Mouse (Mus musculus) layer of hippocampus, postnatal 10 days (tissue): ENCODE measurements around the gene Rmdn3. TPM values are rescaled to one million over a fixed set of nuclear protein-coding genes. Genes with fewer than 3 reads are reported as not detected.

Experiments
- DNase-seq, 2 experiments: peaks; one replicate each; pipeline ENCODE4 v3.0.0; 2021; ENCODE audit warnings: low spot score in 2 of 2
- total RNA-seq, 2 experiments: library from RNA; stranded (reverse); gene quantifications; 2 replicates each; pipeline ENCODE4 v1.2.3; 2021

Gene Rmdn3
- total RNA-seq, 2 experiments from 2014 or later = 43.0 to 51.9 TPM

GRCm38 (mm10) chr2:119108554-119108953 is 48.3 kb downstream of the Rmdn3 start:
- DNase-seq = no peak

- no peak for DNase-seq
Observed at GRCm38 (mm10) chr2:119106583-119106982, 50.3 kb downstream of the Rmdn3 start.

GRCm38 (mm10) chr2:119101552-119101951 is 55.3 kb downstream of the Rmdn3 start:
- no peak for DNase-seq

Other genes with a start within 250 kb of the Rmdn3 start
- 1 to 10 TPM; 2.5 to 3.5 TPM for gene Chst14, start 230.5 kb downstream of the Rmdn3 start, total RNA-seq
- 10 to 100 TPM; 57.7 to 57.9 TPM for gene Ccdc32, start 127.6 kb downstream of the Rmdn3 start, total RNA-seq
- gene Rpusd2, start 122.2 kb downstream of the Rmdn3 start, total RNA-seq = 1 to 10 TPM; 6.2 to 6.5 TPM
- 1 to 10 TPM; 2.2 to 3.2 TPM for gene Knl1, start 109.9 kb downstream of the Rmdn3 start, total RNA-seq
- gene Rad51, start 44.2 kb downstream of the Rmdn3 start, total RNA-seq = 1 to 10 TPM; 3.7 to 4.2 TPM
- gene Gchfr, start 10.7 kb upstream of the Rmdn3 start, total RNA-seq = under 1 TPM in 1 of 2 experiments, not detected in 1; 0.62 TPM
- under 1 TPM in 1 of 2 experiments, not detected in 1; 0.13 TPM for gene Gm14137, start 17.5 kb upstream of the Rmdn3 start, total RNA-seq
- gene Zfyve19, start 51.6 kb upstream of the Rmdn3 start, total RNA-seq = 10 to 100 TPM; 38.4 to 46.9 TPM
- gene Dnajc17, start 51.8 kb upstream of the Rmdn3 start, total RNA-seq = 10 to 100 TPM; 19.0 to 22.6 TPM
- gene Ppp1r14d, start 72.9 kb upstream of the Rmdn3 start, total RNA-seq = not detected
- under 1 TPM; 0.27 to 0.59 TPM for gene Spint1, start 80.3 kb upstream of the Rmdn3 start, total RNA-seq
- gene Rhov, start 114.2 kb upstream of the Rmdn3 start, total RNA-seq = 10 to 100 TPM; 12.4 to 15.6 TPM
- gene Vps18, start 131.7 kb upstream of the Rmdn3 start, total RNA-seq = 10 to 100 TPM; 31.7 to 34.3 TPM
- 1 to 10 TPM; 7.4 to 7.6 TPM for gene Dll4, start 168.8 kb upstream of the Rmdn3 start, total RNA-seq
- 1 to 10 TPM; 7.6 to 7.8 TPM for gene Chac1, start 194.2 kb upstream of the Rmdn3 start, total RNA-seq